Mouse (Mus musculus): ENCODE data around the gene Adarb1. TPM values are rescaled to one million over a fixed set of nuclear protein-coding genes. Genes with fewer than 3 reads are reported as not detected.

Adarb1 gene
- total RNA-seq (2023): 2.0 TPM

DNA sequence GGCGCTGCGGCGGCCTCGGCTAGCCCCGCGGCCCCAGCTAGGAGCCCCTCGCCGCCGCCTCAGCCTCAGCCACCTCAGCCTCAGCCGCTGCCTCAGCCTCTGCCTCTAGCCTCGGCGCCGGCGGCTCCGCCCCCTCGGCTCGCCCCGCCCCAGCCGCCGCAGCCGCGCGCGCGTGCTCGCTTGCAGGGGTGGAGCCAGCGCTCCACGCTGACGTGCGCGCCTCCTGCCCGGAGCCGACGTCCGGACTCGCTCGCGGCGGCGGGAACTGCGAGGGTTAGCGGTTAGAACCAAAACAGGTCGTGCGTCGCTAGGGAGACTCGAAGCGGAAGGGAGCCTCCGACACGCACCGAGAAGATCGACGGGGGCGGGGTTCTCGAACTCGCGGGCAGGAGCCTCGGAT, at the start of gene Adarb1:
TSS of gene Adarb1 (minus strand) at position 133 of the 400 bp plus-strand sequence.

DNA sequence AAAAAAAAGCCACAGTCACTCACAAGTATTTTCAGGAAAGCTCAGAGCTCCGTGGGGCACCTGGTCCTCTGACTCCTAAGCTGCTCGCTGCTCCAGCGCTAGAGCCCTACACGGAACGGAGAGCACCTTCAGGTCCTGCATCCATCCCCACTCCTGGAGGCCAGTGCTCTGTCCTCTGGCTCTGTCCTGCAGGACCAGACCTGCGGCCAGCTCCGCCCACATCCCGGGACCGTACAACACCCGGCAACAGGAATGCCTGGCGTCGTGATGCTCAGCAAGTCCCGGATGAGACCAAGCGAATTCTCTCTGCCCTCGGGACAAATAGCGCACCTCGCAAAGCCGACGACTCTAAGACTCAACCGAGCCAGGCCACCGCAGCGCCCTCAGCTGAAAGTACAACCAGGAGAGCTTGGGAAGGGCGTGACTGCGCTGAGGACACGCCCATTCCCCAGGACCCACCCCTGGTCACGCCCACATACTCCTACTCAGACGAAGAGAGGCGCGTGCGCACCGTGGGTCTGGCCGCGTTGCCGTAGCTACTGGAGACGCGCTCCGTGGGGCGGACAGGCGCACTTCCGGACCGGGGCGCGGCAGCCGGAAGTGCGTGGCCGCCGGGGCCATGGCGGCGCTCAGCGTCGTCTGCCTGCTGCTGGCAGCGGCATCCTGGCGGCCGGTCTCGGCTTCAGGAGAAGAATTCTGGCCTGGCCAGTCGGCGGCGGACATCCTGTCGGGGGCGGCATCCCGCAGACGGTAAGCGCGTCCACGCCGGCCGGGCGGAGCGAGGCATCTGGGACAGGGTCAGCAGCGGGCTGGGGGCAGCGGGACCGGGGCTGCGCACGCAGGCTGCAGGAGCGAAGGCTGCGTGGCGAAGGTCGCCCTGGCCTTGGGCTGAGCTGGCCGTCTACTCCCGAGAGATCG, 159.1 kb downstream of the Adarb1 start, which contains the start of gene Pofut2:
TSS of gene Pofut2 (plus strand) at position 515 of the 918 bp plus-strand sequence.

Other genes starting within 250 kb of the Adarb1 start
- 31.5 TPM for gene Pofut2, start 159.1 kb downstream of the Adarb1 start, total RNA-seq (2023)
- gene Fam207a, start 97.5 kb upstream of the Adarb1 start, total RNA-seq (2023): 23.2 TPM
- 254 TPM for gene Itgb2, start 112.0 kb upstream of the Adarb1 start, total RNA-seq (2023)
- gene Pttg1ip, start 163.4 kb upstream of the Adarb1 start, total RNA-seq (2023): 109 TPM
- 61.4 TPM for gene Sumo3, start 187.8 kb upstream of the Adarb1 start, total RNA-seq (2023)
- gene Gm49325, start 187.9 kb upstream of the Adarb1 start, total RNA-seq (2023): not detected
- 36.8 TPM for gene Ube2g2, start 204.0 kb upstream of the Adarb1 start, total RNA-seq (2023)

Data from CD4-positive naive resting alpha-beta T cell, adult 57 days (primary cell).